Comparison of ENCODE assay signal across 10 mouse cellular contexts in the genomic region with DNA sequence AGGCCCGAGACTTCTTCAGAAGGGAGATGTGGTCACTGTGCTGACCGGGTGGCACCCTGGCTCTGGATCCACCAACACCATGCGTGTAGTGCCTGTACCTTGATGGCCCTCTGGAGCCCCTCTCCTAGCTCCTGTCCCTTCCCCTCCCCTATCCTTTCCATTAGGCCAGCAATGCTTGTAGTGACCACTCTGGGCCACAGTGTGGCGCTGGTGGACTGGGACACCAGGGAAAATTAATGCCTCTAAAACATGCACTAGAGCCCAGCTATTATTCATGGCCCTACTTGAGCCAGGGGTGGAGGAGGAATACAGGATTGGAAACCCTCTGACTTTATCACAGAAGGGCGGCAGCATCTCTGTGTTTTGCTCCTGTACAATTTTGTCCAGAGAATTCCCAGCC. TPM values are rescaled to one million over a fixed set of nuclear protein-coding genes. Genes with fewer than 3 reads are reported as not detected.
A peak's percentile ranks its signal among the peaks of the same experiment; 100 is the strongest.
DNase-seq lines count a peak whose midpoint lies in the region; ATAC-seq lines count a peak whose summit lies in the region.
"Had no signal": no experiment of that assay in that cellular context is flagged by ENCODE, and none has a peak within 500 bp of the region (broad histone marks: within the 10 kb centered on the region; RNA-seq: fewer than 3 reads in every experiment).

No protein-coding gene starts in this region.

- no peak overlapping the region for H3K9ac ChIP-seq in liver, embryonic 11.5 days (ENCODE audit: low read depth, low read length)
- H3K9ac ChIP-seq: heart, embryonic 15.5 days had no signal

- peak; percentile 33 for DNase-seq in ovary, postnatal 10 days (ENCODE audit: low spot score)
- DNase-seq in ovary, adult 18-20 months (ENCODE audit: low spot score) = no peak
- DNase-seq in adrenal gland, postnatal 10 days = peak; percentile 84
- peak; percentile 44 for DNase-seq in embryo, embryonic 11.5 days (ENCODE audit: low read depth, low spot score)
- peak; percentile 64 for DNase-seq in liver, embryonic 11.5 days (ENCODE audit: low spot score)
- DNase-seq in right cerebral cortex, adult 2 months (ENCODE audit: low spot score in 2 of 2) = peak; percentile 80 to 82

- no peaks in the 10 kb centered on the region for H3K27me3 ChIP-seq in liver, embryonic 11.5 days (replicated peaks; ENCODE audit: control insufficient read depth, insufficient read depth, low read length)
- H3K27me3 ChIP-seq: heart, embryonic 15.5 days had no signal

- ATAC-seq in inflammation-experienced regulatory T-cells, adult 6 months = peak; percentile 58
- ATAC-seq in liver, embryonic 11.5 days (replicated peaks; ENCODE audit: low FRiP score) = no peak
- ATAC-seq in erythroid progenitor cell, adult 5-6 weeks (replicated peaks; ENCODE audit: low FRiP score, poor library complexity, severe bottlenecking) = no peak

- H3K4me3 ChIP-seq in liver, embryonic 11.5 days (ENCODE audit: low read depth, low read length) = no peak overlapping the region
- H3K4me3 ChIP-seq: heart, embryonic 15.5 days had no signal

- no peaks in the 10 kb centered on the region for H3K4me1 ChIP-seq in liver, embryonic 11.5 days (replicated peaks; ENCODE audit: control insufficient read depth, insufficient read depth, low read length)
- H3K4me1 ChIP-seq: heart, embryonic 15.5 days had no signal

- H3K36me3 ChIP-seq in liver, embryonic 11.5 days (ENCODE audit: control insufficient read depth, insufficient read depth, low read length) = no peaks in the 10 kb centered on the region
- H3K36me3 ChIP-seq: heart, embryonic 15.5 days had no signal

- WGBS in liver, embryonic 11.5 days = 45% methylated on average over 5 of the region's 5 CpGs

- no peaks in the 10 kb centered on the region for H3K9me3 ChIP-seq in liver, embryonic 11.5 days (ENCODE audit: control insufficient read depth, low read length)
- H3K9me3 ChIP-seq: heart, embryonic 15.5 days had no signal

- H3K27ac ChIP-seq in liver, embryonic 11.5 days (ENCODE audit: low read depth, low read length) = no peak overlapping the region
- H3K27ac ChIP-seq: heart, embryonic 15.5 days had no signal

- H3K4me2 ChIP-seq in liver, embryonic 11.5 days = no peak overlapping the region
- H3K4me2 ChIP-seq: heart, embryonic 15.5 days had no signal

RNA-seq across cellular contexts. Expression of a gene that starts 10.9 kb away (rescaled TPM):
- 1 to 10 TPM; 2.9 to 4.9 TPM for total RNA-seq in adrenal gland, postnatal 10 days (2021)
- 1 to 10 TPM; 3.8 to 7.2 (median 7.1) TPM for polyA plus RNA-seq in inflammation-experienced regulatory T-cells, adult 6 months (2017; shearing (Covaris generic))
- polyA plus RNA-seq in liver, embryonic 11.5 days (2014; fragmentation: Nextera tagmentation; extraction: Ambion mirVana) = 4.0 and 4.5 TPM in 2 replicates
- not detected in 2 replicates for total RNA-seq in erythroid progenitor cell, adult 5-6 weeks (2015; ENCODE audit: low replicate concordance)
- total RNA-seq in erythroid progenitor cell, adult 5-6 weeks (2017; ENCODE audit: low replicate concordance) = not detected in 2 replicates

RNA-seq across cellular contexts. Expression of a gene that starts 18.8 kb away (rescaled TPM):
- total RNA-seq in adrenal gland, postnatal 10 days (2021) = not detected
- not detected for polyA plus RNA-seq in inflammation-experienced regulatory T-cells, adult 6 months (2017; shearing (Covaris generic))
- not detected in 2 replicates for polyA plus RNA-seq in liver, embryonic 11.5 days (2014; fragmentation: Nextera tagmentation; extraction: Ambion mirVana)
- not detected in 2 replicates for total RNA-seq in erythroid progenitor cell, adult 5-6 weeks (2015; ENCODE audit: low replicate concordance)
- not detected in 2 replicates for total RNA-seq in erythroid progenitor cell, adult 5-6 weeks (2017; ENCODE audit: low replicate concordance)
- total RNA-seq: neutrophil, adult 5-6 weeks had no signal
- polyA plus RNA-seq: heart, embryonic 15.5 days had no signal

RNA-seq across cellular contexts. Expression of a gene that starts 36.9 kb away (rescaled TPM):
- 10 to 100 TPM; 14.7 to 20.6 TPM for total RNA-seq in adrenal gland, postnatal 10 days (2021)
- polyA plus RNA-seq in inflammation-experienced regulatory T-cells, adult 6 months (2017; shearing (Covaris generic)) = under 1 TPM in 1 of 3 experiments, not detected in 2; 0.21 TPM
- 4.7 and 5.6 TPM in 2 replicates for polyA plus RNA-seq in liver, embryonic 11.5 days (2014; fragmentation: Nextera tagmentation; extraction: Ambion mirVana)
- total RNA-seq in erythroid progenitor cell, adult 5-6 weeks (2015; ENCODE audit: low replicate concordance) = not detected in 2 replicates
- not detected in 2 replicates for total RNA-seq in erythroid progenitor cell, adult 5-6 weeks (2017; ENCODE audit: low replicate concordance)
- total RNA-seq: neutrophil, adult 5-6 weeks had no signal

Comparison
In these comparisons a context has a peak if more than half of its experiments do, and no peak if none do; other contexts are left out.
1. RNA of a gene that starts 36.9 kb away (total RNA-seq): 14.7 to 20.6 TPM in adrenal gland, postnatal 10 days; not detected in erythroid progenitor cell, adult 5-6 weeks; every median in the first group is over 10 times any median in the second.